Mouse (Mus musculus) hindbrain, embryonic 10.5 days (tissue): ENCODE data around the gene Hoxb4. TPM values are rescaled to one million over a fixed set of nuclear protein-coding genes. Genes with fewer than 3 reads are reported as not detected.

Source experiments
- DNase-seq: peaks from one replicate; pipeline ENCODE4 v3.0.0-alpha.2; 2017; ENCODE audit warnings: low spot score
- H3K27ac ChIP-seq: fragments of 300-500 bp; sonication (generic); 2 replicates; pipeline ENCODE4 v1.5.1; 2016; ENCODE audit warnings: mild to moderate bottlenecking, moderate library complexity
- H3K27me3 ChIP-seq: fragments of 300-500 bp; sonication (generic); 2 replicates; pipeline ENCODE4 v1.6.1; 2016; ENCODE audit warnings: mild to moderate bottlenecking; ENCODE audit not compliant: poor library complexity, insufficient read depth, severe bottlenecking
- H3K36me3 ChIP-seq: fragments of 300-500 bp; sonication (generic); 2 replicates; pipeline ENCODE4 v1.6.1; 2016; ENCODE audit warnings: mild to moderate bottlenecking, moderate library complexity
- H3K4me1 ChIP-seq: fragments of 300-500 bp; sonication (generic); replicated peaks from 2 replicates; pipeline ENCODE4 v1.6.1; 2016; ENCODE audit warnings: mild to moderate bottlenecking
- H3K4me3 ChIP-seq: fragments of 300-500 bp; sonication (generic); 2 replicates; pipeline ENCODE4 v1.5.1; 2016; ENCODE audit warnings: mild to moderate bottlenecking, moderate library complexity
- H3K9me3 ChIP-seq: fragments of 300-500 bp; sonication (generic); 2 replicates; pipeline ENCODE4 v1.6.1; 2016; ENCODE audit warnings: mild to moderate bottlenecking, moderate library complexity
- WGBS: fragments of 180-500 bp; shearing (Covaris S2); methylation state at CpG from one replicate; pipeline ENCODE4 v1.1.7; 2016; 5-methylcytosine and 5-hydroxymethylcytosine counted together
- polyA plus RNA-seq: library from polyadenylated mRNA; unstranded; fragments of >200 nt; fragmentation: Nextera tagmentation; extraction: Ambion mirVana; gene quantifications from 2 replicates; pipeline ENCODE4 v1.2.1, GENCODE M21; 2016

Gene Hoxb4
- polyA plus RNA-seq, 1 experiment from 2014 or later, result 3.1 TPM

- H3K27ac ChIP-seq, result no peak overlapping the region
- H3K9me3 ChIP-seq, result no peaks in the 10 kb centered on the region
- peak overlapping the region; percentile 18; the same call in 1 of the 2 replicates for H3K4me3 ChIP-seq
- WGBS, result under 1% methylated on average over 66 of the region's 66 CpGs
- DNase-seq, result peak; percentile 69
- H3K27me3 ChIP-seq, result peaks cover 100% of the 10 kb centered on the region
- peaks cover 22% of the 10 kb centered on the region for H3K4me1 ChIP-seq
- no peaks in the 10 kb centered on the region for H3K36me3 ChIP-seq
Measured at GRCm38 (mm10) chr11:96298895-96299667, 19.0 kb upstream of the Hoxb4 start.

GRCm38 (mm10) chr11:96299781-96300180, 18.3 kb upstream of the Hoxb4 start:
- WGBS, result 2% methylated on average over 9 of the region's 9 CpGs
- Histone ChIP-seq H3K9me3 (no peaks in the 10 kb centered on the region), H3K27ac (no peak overlapping the region), H3K36me3 (no peaks in the 10 kb centered on the region), H3K27me3 (peaks cover 100% of the 10 kb centered on the region), H3K4me1 (peaks cover 22% of the 10 kb centered on the region), H3K4me3 (no peak overlapping the region)
- DNase-seq, result no peak

GRCm38 (mm10) chr11:96300354-96301063, 17.6 kb upstream of the Hoxb4 start:
- Histone ChIP-seq H3K27ac (no peak overlapping the region), H3K27me3 (peaks cover 100% of the 10 kb centered on the region), H3K4me3 (no peak overlapping the region), H3K4me1 (peaks cover 22% of the 10 kb centered on the region), H3K9me3 (no peaks in the 10 kb centered on the region), H3K36me3 (no peaks in the 10 kb centered on the region)
- no peak for DNase-seq
- 1% methylated on average over 35 of the region's 35 CpGs for WGBS

- Histone ChIP-seq H3K36me3 (no peaks in the 10 kb centered on the region), H3K9me3 (no peaks in the 10 kb centered on the region), H3K4me3 (no peak overlapping the region), H3K4me1 (peaks cover 22% of the 10 kb centered on the region), H3K27ac (no peak overlapping the region), H3K27me3 (peaks cover 100% of the 10 kb centered on the region)
- WGBS, result 2% methylated on average over 10 of the region's 10 CpGs
- no peak for DNase-seq
Measured at GRCm38 (mm10) chr11:96301064-96301431, 17.0 kb upstream of the Hoxb4 start.

- peaks cover 100% of the 10 kb centered on the region for H3K27me3 ChIP-seq
- H3K4me1 ChIP-seq, result peaks cover 22% of the 10 kb centered on the region
- H3K36me3 ChIP-seq, result no peaks in the 10 kb centered on the region
- no peaks in the 10 kb centered on the region for H3K9me3 ChIP-seq
- peak; percentile 54 for DNase-seq
- H3K27ac ChIP-seq, result no peak overlapping the region
- 1% methylated on average over 15 of the region's 15 CpGs for WGBS
- no peak overlapping the region for H3K4me3 ChIP-seq
Measured at GRCm38 (mm10) chr11:96301837-96302236, 16.2 kb upstream of the Hoxb4 start.

GRCm38 (mm10) chr11:96302381-96303150, 15.5 kb upstream of the Hoxb4 start:
- no peak for DNase-seq
- H3K27me3 ChIP-seq, result peaks cover 100% of the 10 kb centered on the region
- H3K27ac ChIP-seq, result no peak overlapping the region
- WGBS, result 3% methylated on average over 23 of the region's 23 CpGs
- H3K36me3 ChIP-seq, result no peaks in the 10 kb centered on the region
- peaks cover 22% of the 10 kb centered on the region for H3K4me1 ChIP-seq
- H3K4me3 ChIP-seq, result no peak overlapping the region
- no peaks in the 10 kb centered on the region for H3K9me3 ChIP-seq

- no peaks in the 10 kb centered on the region for H3K9me3 ChIP-seq
- DNase-seq, result peak; percentile 88
- peaks cover 22% of the 10 kb centered on the region for H3K4me1 ChIP-seq
- H3K36me3 ChIP-seq, result no peaks in the 10 kb centered on the region
- peaks cover 100% of the 10 kb centered on the region for H3K27me3 ChIP-seq
- H3K4me3 ChIP-seq, result peak within 1 kb of the TSS; percentile 31
- under 1% methylated on average over 69 of the region's 69 CpGs for WGBS
- H3K27ac ChIP-seq, result no peak within 1 kb of the TSS
Measured at GRCm38 (mm10) chr11:96303151-96304099, 14.6 kb upstream of the Hoxb4 start, which contains the start of gene Hoxb5. Hoxb5 (plus strand) TSS chr11:96303336.

GRCm38 (mm10) chr11:96304381-96305195, 13.5 kb upstream of the Hoxb4 start:
- Histone ChIP-seq H3K4me3 (no peak overlapping the region), H3K4me1 (peaks cover 16% of the 10 kb centered on the region), H3K27ac (no peak overlapping the region), H3K27me3 (peaks cover 100% of the 10 kb centered on the region), H3K9me3 (no peaks in the 10 kb centered on the region), H3K36me3 (no peaks in the 10 kb centered on the region)
- no peak for DNase-seq
- 1% methylated on average over 38 of the region's 38 CpGs for WGBS

GRCm38 (mm10) chr11:96305505-96306182, 12.4 kb upstream of the Hoxb4 start:
- peaks cover 100% of the 10 kb centered on the region for H3K27me3 ChIP-seq
- 13% methylated on average over 6 of the region's 6 CpGs for WGBS

GRCm38 (mm10) chr11:96306183-96306907, 11.7 kb upstream of the Hoxb4 start:
- Histone ChIP-seq H3K27me3 (peaks cover 100% of the 10 kb centered on the region), H3K36me3 (no peaks in the 10 kb centered on the region), H3K4me1 (peaks cover 12% of the 10 kb centered on the region), H3K4me3 (no peak overlapping the region), H3K27ac (no peak overlapping the region), H3K9me3 (no peaks in the 10 kb centered on the region)
- DNase-seq, result no peak
- 5% methylated on average over 7 of the region's 7 CpGs for WGBS

More at GRCm38 (mm10) chr11:96305505-96306182, 12.4 kb upstream of the Hoxb4 start:
- Histone ChIP-seq H3K27ac (no peak overlapping the region), H3K9me3 (no peaks in the 10 kb centered on the region), H3K4me1 (peaks cover 13% of the 10 kb centered on the region), H3K36me3 (no peaks in the 10 kb centered on the region), H3K4me3 (no peak overlapping the region)
- DNase-seq, result no peak
